Mouse (Mus musculus) brain, embryonic 14.5 days (tissue): ENCODE measurements around the gene Nup214. TPM values are rescaled to one million over a fixed set of nuclear protein-coding genes. Genes with fewer than 3 reads are reported as not detected.
A peak's percentile ranks its signal among the peaks of the same experiment; 100 is the strongest.

Source experiments
- DNase-seq: peaks from one replicate; pipeline ENCODE4 v3.0.0-alpha.2; 2011; ENCODE audit warnings: low read depth
- CTCF ChIP-seq: fragments of 200-500 bp; IDR thresholded peaks from 2 replicates; pipeline ENCODE4 v1.5.1; 2012; ENCODE audit warnings: inconsistent platforms, mild to moderate bottlenecking, moderate library complexity, borderline replicate concordance; ENCODE audit not compliant: insufficient read depth, insufficient read length; ENCODE audit errors: extremely low read depth
- POLR2A ChIP-seq: fragments of 200-500 bp; IDR thresholded peaks from 2 replicates; pipeline ENCODE4 v1.6.1; 2012; ENCODE audit warnings: mild to moderate bottlenecking, inconsistent platforms, borderline replicate concordance; ENCODE audit not compliant: poor library complexity, insufficient read depth, insufficient read length, severe bottlenecking; ENCODE audit errors: extremely low read depth
- polyA plus RNA-seq: library from polyadenylated mRNA; depleted of rRNA; stranded (reverse); fragments of >200 nt; gene quantifications from 2 replicates; pipeline ENCODE4 v1.2.3, GENCODE M21; 2012

Nup214 gene
- polyA plus RNA-seq, 1 experiment = 42.1 TPM

DNA sequence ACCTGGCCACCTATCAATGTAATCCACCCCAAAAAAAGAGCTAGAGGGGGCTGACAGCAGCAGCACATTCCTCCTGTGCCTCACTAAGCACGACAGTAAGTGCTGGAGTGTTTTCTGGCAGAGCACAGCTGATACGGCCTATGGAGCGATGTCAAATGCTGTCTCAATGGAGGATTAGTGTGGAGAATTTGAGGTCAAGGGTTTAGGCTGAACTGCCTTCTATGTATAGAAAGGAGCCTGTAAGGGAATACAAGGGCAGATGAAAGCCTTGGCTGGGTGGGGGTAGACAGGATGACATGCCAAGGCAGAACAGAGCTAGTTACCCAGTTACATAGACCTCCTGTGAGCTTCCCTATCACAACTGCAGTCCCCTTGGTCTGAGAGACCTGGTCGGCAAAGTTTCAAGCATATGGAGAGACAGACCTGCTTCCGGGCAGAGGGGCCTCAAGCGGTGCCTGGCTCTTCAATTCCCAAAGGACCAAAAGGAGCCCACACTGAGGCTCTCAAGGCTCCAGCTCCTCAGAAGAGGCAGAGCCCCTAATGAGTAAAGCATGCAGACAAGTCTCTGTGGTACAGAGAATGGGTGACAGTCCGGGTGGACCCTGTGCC, 81.2 kb downstream of the Nup214 start:
- TF ChIP-seq POLR2A = no peak
- no peak for TF ChIP-seq CTCF
- peak; percentile 18 for DNase-seq

DNA sequence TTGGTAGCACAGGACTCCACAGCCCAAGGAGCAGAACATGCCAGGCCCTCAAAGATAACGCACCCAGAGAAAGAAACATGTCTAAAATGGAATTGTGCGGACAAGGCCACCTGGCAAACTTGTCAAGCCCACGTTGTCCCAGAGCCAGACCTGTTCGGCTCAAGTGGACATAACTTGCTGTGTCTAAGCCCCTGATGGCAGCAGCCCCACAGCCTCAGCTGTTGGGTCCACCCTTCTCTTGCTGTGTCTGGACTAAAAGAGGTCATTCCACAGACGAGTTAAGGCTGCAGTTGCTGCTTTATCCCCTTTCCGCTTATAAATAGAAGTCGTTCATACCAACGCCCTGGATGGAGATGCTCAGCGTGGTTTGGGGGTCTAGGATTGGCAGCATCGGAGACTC, 82.3 kb downstream of the Nup214 start:
- TF ChIP-seq CTCF (no peak), POLR2A (no peak)
- DNase-seq = no peak

- TF ChIP-seq CTCF = no peak
- TF ChIP-seq POLR2A = no peak
- DNase-seq = no peak
These were observed 83.1 kb downstream of the Nup214 start for GRCm38 (mm10) chr2:32057360-32057759.

- no peak for DNase-seq
- TF ChIP-seq POLR2A (no peak), CTCF (no peak)
These were observed 83.6 kb downstream of the Nup214 start for GRCm38 (mm10) chr2:32057794-32058193.

DNA sequence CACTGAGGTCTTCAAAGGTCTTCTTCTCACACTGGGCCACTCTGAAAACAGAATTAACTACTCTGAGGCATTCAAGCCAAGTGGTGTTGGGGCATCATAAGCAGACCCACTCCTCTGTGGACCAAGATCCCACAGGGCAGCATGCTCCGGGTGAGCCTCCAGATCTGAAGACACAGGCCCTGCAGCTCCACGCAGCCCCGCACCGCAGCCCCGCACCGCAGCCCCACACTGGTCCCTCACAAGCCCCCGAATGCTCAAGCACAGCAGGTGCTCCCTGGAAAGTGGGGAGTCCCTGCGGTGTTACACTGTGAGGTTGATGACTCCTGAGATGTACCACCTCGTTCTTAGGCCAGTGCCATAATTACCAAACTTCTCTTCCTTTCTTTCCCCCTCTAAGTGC, 84.0 kb downstream of the Nup214 start:
- DNase-seq = no peak
- TF ChIP-seq POLR2A (no peak), CTCF (no peak)

DNA sequence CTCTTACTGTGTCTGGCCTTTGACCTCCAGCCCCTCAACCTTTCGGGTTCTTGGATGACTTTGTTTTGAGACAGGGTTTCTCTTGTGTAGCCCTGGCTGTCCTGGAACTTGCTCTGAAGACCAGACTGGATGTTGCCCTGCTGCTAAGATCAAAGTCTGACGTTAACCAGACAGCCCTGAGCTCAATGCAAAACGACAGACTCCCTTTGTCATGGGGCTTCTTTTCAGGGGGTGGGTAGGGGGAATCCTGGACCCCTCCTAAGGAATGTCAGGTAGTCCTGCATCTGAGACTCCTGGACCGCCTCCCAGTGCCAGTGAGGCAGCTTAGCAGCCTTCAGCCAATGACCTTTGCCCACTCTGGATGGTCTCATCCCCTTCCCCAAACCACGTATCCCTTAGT, 84.5 kb downstream of the Nup214 start:
- no peak for DNase-seq

DNA sequence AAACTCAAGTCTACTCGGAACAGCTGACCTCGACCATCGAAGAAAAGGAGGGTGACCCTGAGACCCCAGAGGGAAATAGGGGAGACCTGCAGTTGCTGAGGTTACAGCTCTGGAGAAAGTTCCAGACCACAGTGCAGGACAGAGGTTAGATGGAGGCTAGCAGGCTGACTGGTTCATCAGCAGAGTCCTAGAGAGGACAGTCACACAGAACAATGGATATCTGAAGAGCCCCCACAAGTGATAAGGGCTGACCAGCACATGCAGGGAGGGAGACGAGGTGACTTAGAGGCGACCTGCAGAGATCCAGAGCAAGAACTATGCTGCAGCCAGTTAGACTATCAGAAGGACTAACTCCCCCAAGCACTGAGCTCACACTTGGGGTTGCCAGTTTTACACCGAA, 85.4 kb downstream of the Nup214 start:
- TF ChIP-seq CTCF = no peak
- no peak for TF ChIP-seq POLR2A
- DNase-seq = no peak

More for the DNA sequence above, 84.5 kb downstream of the Nup214 start:
- TF ChIP-seq POLR2A (no peak), CTCF (no peak)

DNA sequence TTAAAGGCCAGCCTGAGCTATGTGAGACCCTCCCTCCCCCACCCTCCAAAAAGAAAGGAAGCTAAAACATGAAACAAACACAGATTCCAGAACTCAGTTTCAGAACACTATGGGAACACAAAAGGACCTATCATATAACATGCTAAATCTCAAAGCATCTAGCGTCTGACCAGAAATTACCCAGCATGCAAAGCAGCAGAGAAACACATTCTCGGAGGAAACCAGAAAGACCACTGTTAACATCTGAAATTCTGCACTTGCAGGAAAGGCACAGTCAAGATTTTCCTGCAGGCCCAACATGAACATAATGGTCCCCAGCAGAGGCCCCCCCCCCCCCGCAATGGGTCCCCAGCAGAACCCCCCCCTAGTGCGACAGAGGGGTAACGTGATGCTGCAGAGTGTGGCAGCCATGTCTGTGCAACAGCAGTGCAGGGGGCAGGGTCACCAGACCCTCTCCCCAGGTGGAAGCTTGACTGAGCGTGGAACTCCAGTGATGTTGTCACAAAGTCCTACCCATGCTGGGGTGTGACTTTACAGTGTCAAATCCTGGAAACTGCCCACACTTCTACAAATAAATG, 86.1 kb downstream of the Nup214 start:
- no peak for TF ChIP-seq POLR2A
- TF ChIP-seq CTCF = no peak
- no peak for DNase-seq

DNA sequence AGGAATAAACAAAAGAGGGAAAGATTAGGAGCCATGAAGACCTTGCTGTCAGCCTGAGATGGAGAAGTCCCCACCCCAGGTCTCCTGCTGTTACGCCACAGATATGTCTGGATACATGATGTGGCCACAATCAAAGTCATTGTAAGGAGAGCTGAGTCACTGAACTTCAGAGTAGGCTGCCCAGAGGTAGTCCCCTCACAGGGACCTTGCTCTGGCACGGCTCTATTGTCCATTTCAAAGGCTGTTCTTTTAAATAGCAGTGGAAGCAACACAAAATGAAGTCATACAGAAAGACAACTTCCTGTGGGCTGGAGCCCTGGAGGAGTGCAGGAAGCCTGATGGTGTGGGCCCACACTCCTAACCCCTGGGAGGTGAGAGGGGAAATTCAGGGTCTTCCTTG, 87.0 kb downstream of the Nup214 start:
- DNase-seq = no peak
- TF ChIP-seq POLR2A = no peak
- no peak for TF ChIP-seq CTCF

DNA sequence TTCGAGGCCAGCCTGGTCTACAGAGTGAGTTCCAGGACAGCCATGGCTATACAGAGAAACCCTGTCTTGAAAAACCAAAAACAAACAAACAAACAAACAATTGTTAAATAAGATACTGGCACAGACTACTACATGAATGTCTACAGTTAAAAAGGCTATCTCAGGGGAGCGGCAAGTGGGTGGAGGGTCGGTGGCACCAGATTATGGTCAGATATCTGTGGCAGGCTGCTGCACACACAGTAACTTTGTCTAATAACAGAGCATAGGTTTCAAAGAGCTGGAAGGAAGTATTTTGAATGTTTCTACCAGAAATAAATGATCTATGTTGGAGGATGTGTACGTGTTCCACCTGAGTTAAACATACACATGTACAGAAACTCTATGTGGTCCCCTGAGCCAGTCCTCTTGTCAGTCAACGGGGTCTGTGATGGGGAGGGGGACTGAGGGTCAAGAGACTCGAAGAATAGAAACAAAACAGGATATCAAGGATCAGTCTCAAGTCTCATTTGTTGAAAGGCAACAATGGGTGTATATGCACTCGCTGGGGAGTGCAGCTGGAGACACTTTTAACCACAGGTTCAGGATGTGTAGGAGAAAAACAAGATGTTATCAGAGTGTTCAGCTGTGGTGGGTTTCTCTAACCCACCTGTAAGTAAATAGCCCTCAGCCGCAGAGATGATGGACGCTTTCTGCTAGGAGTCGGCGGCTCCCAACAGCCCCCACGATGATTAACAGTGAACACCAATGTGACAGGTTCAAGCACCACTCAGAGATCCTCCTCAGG, 87.7 kb downstream of the Nup214 start:
- DNase-seq = no peak

GRCm38 (mm10) chr2:32062626-32063410, 88.6 kb downstream of the Nup214 start:
- TF ChIP-seq CTCF = no peak
- no peak for TF ChIP-seq POLR2A
- no peak for DNase-seq

More for the DNA sequence above, 87.7 kb downstream of the Nup214 start:
- TF ChIP-seq POLR2A (no peak), CTCF (no peak)

- DNase-seq = no peak
- no peak for TF ChIP-seq POLR2A
- TF ChIP-seq CTCF = no peak
These were observed 89.4 kb downstream of the Nup214 start for GRCm38 (mm10) chr2:32063451-32064151.
